Comparison of ENCODE assay signal across 9 mouse cellular contexts in the genomic region with DNA sequence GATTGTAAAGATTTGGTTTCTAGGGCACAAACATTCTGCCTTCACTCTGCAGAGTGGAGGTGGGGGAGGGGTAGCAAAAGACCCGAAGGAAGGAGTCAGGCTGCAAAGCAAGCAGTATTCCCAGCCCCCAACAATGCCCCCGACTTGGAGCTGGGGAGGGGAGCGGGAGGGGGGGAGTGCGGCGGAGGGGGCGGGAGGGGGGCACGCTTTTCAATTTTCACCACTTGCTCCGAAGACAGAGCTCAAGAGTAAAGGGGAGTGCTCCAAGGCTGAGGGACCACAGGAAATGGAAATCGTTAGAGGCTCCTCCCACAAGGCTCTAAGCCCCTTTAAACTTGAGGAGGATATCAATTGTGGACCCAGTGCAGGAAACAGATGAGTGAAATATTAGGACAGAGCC.
A peak's percentile ranks its signal among the peaks of the same experiment; 100 is the strongest.
DNase-seq lines count a peak whose midpoint lies in the region; ATAC-seq and TF ChIP-seq lines count a peak whose summit lies in the region.
"Had no signal": no experiment of that assay in that cellular context is flagged by ENCODE, and none has a peak within 500 bp of the region (broad histone marks: within the 10 kb centered on the region; RNA-seq: fewer than 3 reads in every experiment).

No protein-coding gene starts in this region.

- no peaks in the 10 kb centered on the region for H3K36me3 ChIP-seq in liver, embryonic 11.5 days (ENCODE audit: control insufficient read depth, insufficient read depth, low read length)
- H3K36me3 ChIP-seq in forebrain, embryonic 11.5 days (ENCODE audit: control insufficient read depth, insufficient read depth, low read length) = no peaks in the 10 kb centered on the region
- peaks cover 12% of the 10 kb centered on the region for H3K36me3 ChIP-seq in limb, embryonic 14.5 days (ENCODE audit: control insufficient read depth, insufficient read depth, low read length)
- H3K36me3 ChIP-seq in stomach, embryonic 16.5 days (ENCODE audit: control insufficient read depth, insufficient read depth, low read length) = no peaks in the 10 kb centered on the region

- H3K27me3 ChIP-seq in liver, embryonic 11.5 days (replicated peaks; ENCODE audit: control insufficient read depth, insufficient read depth, low read length) = no peaks in the 10 kb centered on the region
- H3K27me3 ChIP-seq in forebrain, embryonic 11.5 days (ENCODE audit: control insufficient read depth, insufficient read depth, low read length) = no peaks in the 10 kb centered on the region
- no peaks in the 10 kb centered on the region for H3K27me3 ChIP-seq in limb, embryonic 14.5 days (ENCODE audit: control insufficient read depth, insufficient read depth, low read length)
- H3K27me3 ChIP-seq in stomach, embryonic 16.5 days (ENCODE audit: control insufficient read depth, insufficient read depth, low read length) = no peaks in the 10 kb centered on the region

- H3K27ac ChIP-seq in liver, embryonic 11.5 days (ENCODE audit: low read depth, low read length) = no peak overlapping the region; the same call in 1 of the 2 replicates
- H3K27ac ChIP-seq in forebrain, embryonic 11.5 days (ENCODE audit: low read depth, low read length) = no peak overlapping the region
- no peak overlapping the region; the same call in 1 of the 2 replicates for H3K27ac ChIP-seq in limb, embryonic 14.5 days (replicated peaks; ENCODE audit: low read depth, low read length)
- H3K27ac ChIP-seq in stomach, embryonic 16.5 days (ENCODE audit: low read length) = no peak overlapping the region

- 4% methylated on average over 9 of the region's 9 CpGs for WGBS in liver, embryonic 11.5 days
- 7% methylated on average over 7 of the region's 9 CpGs for WGBS in forebrain, embryonic 11.5 days
- WGBS in limb, embryonic 14.5 days = 19% methylated on average over 8 of the region's 9 CpGs
- 10% methylated on average over 9 of the region's 9 CpGs for WGBS in stomach, embryonic 16.5 days

- 0 out of 2 replicates have a peak, but pooled peaks have one; percentile 16 for ATAC-seq in liver, embryonic 11.5 days (replicated peaks; ENCODE audit: low FRiP score)
- 0 out of 2 replicates have a peak, but pooled peaks have one; percentile 46 for ATAC-seq in forebrain, embryonic 11.5 days (replicated peaks; ENCODE audit: low FRiP score)
- no peak for ATAC-seq in limb, embryonic 14.5 days (ENCODE audit: low FRiP score, low read depth)
- no peak for ATAC-seq in stomach, embryonic 16.5 days (ENCODE audit: insufficient read depth, low FRiP score)

- H3K4me3 ChIP-seq in liver, embryonic 11.5 days (ENCODE audit: low read depth, low read length) = peak overlapping the region; percentile 28
- H3K4me3 ChIP-seq in forebrain, embryonic 11.5 days (ENCODE audit: low read depth, low read length) = peak overlapping the region; percentile 17; the same call in 1 of the 2 replicates
- H3K4me3 ChIP-seq in limb, embryonic 14.5 days (replicated peaks; ENCODE audit: low read length) = peak overlapping the region; percentile 7; the same call in 1 of the 2 replicates
- peak overlapping the region; percentile 16; the same call in 1 of the 2 replicates for H3K4me3 ChIP-seq in stomach, embryonic 16.5 days (replicated peaks; ENCODE audit: low read length)

- no peaks in the 10 kb centered on the region for H3K9me3 ChIP-seq in liver, embryonic 11.5 days (ENCODE audit: control insufficient read depth, low read length)
- no peaks in the 10 kb centered on the region for H3K9me3 ChIP-seq in forebrain, embryonic 11.5 days (ENCODE audit: control insufficient read depth, low read length)
- no peaks in the 10 kb centered on the region for H3K9me3 ChIP-seq in limb, embryonic 14.5 days (ENCODE audit: control insufficient read depth, low read length)
- no peaks in the 10 kb centered on the region for H3K9me3 ChIP-seq in stomach, embryonic 16.5 days (replicated peaks; ENCODE audit: control insufficient read depth, low read length)

- DNase-seq in liver, embryonic 11.5 days (ENCODE audit: low spot score) = peak; percentile 37
- no peak for DNase-seq in liver
- no peak for DNase-seq in forebrain, embryonic 11.5 days (ENCODE audit: low spot score)
- peak; percentile 22 for DNase-seq in limb, embryonic 14.5 days (ENCODE audit: low spot score)
- DNase-seq in gastrocnemius, postnatal 4 days (ENCODE audit: low spot score in 2 of 2) = no peak
- DNase-seq in adrenal gland, postnatal 36 days = no peak
- no peak for DNase-seq in layer of hippocampus, adult 11-12 months (ENCODE audit: low spot score)
- DNase-seq: cerebellum, adult 9-10 months had no signal

- peak overlapping the region; percentile 57 for H3K4me2 ChIP-seq in liver, embryonic 11.5 days
- peak overlapping the region; percentile 43 for H3K4me2 ChIP-seq in forebrain, embryonic 11.5 days (ENCODE audit: low read depth, low read length, severe bottlenecking)
- peak overlapping the region; percentile 29 for H3K4me2 ChIP-seq in limb, embryonic 14.5 days (replicated peaks; ENCODE audit: low read depth, low read length, severe bottlenecking)
- H3K4me2 ChIP-seq in stomach, embryonic 16.5 days (ENCODE audit: low read depth, low read length) = peak overlapping the region; percentile 40

- H3K4me1 ChIP-seq in liver, embryonic 11.5 days (replicated peaks; ENCODE audit: control insufficient read depth, insufficient read depth, low read length) = no peaks in the 10 kb centered on the region; the same call in 1 of the 2 replicates
- 0 out of 2 replicates have a peak, but pooled peaks cover 1% of the 10 kb centered on the region for H3K4me1 ChIP-seq in forebrain, embryonic 11.5 days (replicated peaks; ENCODE audit: control insufficient read depth, insufficient read depth, low read length)
- H3K4me1 ChIP-seq in limb, embryonic 14.5 days (ENCODE audit: control insufficient read depth, insufficient read depth, low read length) = peaks cover 9% of the 10 kb centered on the region
- peaks cover 6% of the 10 kb centered on the region for H3K4me1 ChIP-seq in stomach, embryonic 16.5 days (ENCODE audit: control insufficient read depth, insufficient read depth, low read length)

- TF ChIP-seq POLR2A in limb, embryonic 14.5 days (IDR thresholded peaks at IDR 0.05; ENCODE audit: borderline replicate concordance, extremely low read depth, insufficient read depth, insufficient read length) = no peak

- H3K9ac ChIP-seq in liver, embryonic 11.5 days (ENCODE audit: low read depth, low read length) = no peak overlapping the region
- H3K9ac ChIP-seq in forebrain, embryonic 11.5 days (ENCODE audit: low read length) = no peak overlapping the region
- no peak overlapping the region for H3K9ac ChIP-seq in limb, embryonic 14.5 days (ENCODE audit: low read depth, low read length, severe bottlenecking)
- H3K9ac ChIP-seq in stomach, embryonic 16.5 days (ENCODE audit: low read length) = 0 out of 2 replicates have a peak overlapping the region, but pooled peaks have one; percentile 16

Comparison
In these comparisons a context has a peak if more than half of its experiments do, and no peak if none do; other contexts are left out.
1. DNase-seq: peak in liver, embryonic 11.5 days (single experiment) and limb, embryonic 14.5 days (single experiment); none in liver (single experiment), forebrain, embryonic 11.5 days (single experiment), gastrocnemius, postnatal 4 days (0 of 2), adrenal gland, postnatal 36 days (0 of 2) and layer of hippocampus, adult 11-12 months (single experiment).
2. ATAC-seq: peak in liver, embryonic 11.5 days (single experiment) and forebrain, embryonic 11.5 days (single experiment); none in limb, embryonic 14.5 days (single experiment) and stomach, embryonic 16.5 days (single experiment).
3. Peak in every context shown above with its lines, with median percentiles within 50 percentile points of each other: H3K4me2 ChIP-seq and H3K4me3 ChIP-seq.